Mouse (Mus musculus) intestine, embryonic 14.5 days (tissue): ENCODE results near the gene Aoc3. TPM values are rescaled to one million over a fixed set of nuclear protein-coding genes. Genes with fewer than 3 reads are reported as not detected.
"Not testable (repeated sequence)": the region's sequence is repeated elsewhere in the genome, so short reads cannot be mapped to it uniquely, and the experiment has no call there.

Source experiments
- ATAC-seq: fragments of 200-750 bp; cut with Nextera tagmentation; replicated peaks from 2 replicates; pipeline ENCODE4 v1.8.0; 2017; ENCODE audit warnings: low read depth, moderate number of reproducible peaks, moderate TSS enrichment, moderate library complexity; ENCODE audit not compliant: low FRiP score, low TSS enrichment
- DNase-seq: peaks from one replicate; pipeline ENCODE4 v3.0.0-alpha.2; 2018; ENCODE audit warnings: low spot score
- H3K27ac ChIP-seq: fragments of 300-500 bp; sonication (generic); 2 replicates; pipeline ENCODE4 v1.5.1; 2014; ENCODE audit warnings: low read depth, mild to moderate bottlenecking, control low read depth
- H3K27me3 ChIP-seq: fragments of 300-500 bp; sonication (generic); replicated peaks from 2 replicates; pipeline ENCODE4 v1.6.1; 2014; ENCODE audit warnings: low read length, control low read depth; ENCODE audit not compliant: control insufficient read depth, insufficient read depth
- H3K36me3 ChIP-seq: fragments of 300-500 bp; sonication (generic); 2 replicates; pipeline ENCODE4 v1.6.1; 2014; ENCODE audit warnings: low read length, control low read depth; ENCODE audit not compliant: control insufficient read depth, insufficient read depth
- H3K4me1 ChIP-seq: fragments of 300-500 bp; sonication (generic); replicated peaks from 2 replicates; pipeline ENCODE4 v1.6.1; 2014; ENCODE audit warnings: low read length, control low read depth, mixed read lengths; ENCODE audit not compliant: control insufficient read depth, insufficient read depth
- H3K4me2 ChIP-seq: fragments of 300-500 bp; sonication (generic); 2 replicates; pipeline ENCODE4 v1.6.1; 2014; ENCODE audit warnings: low read length
- H3K4me3 ChIP-seq: fragments of 300-500 bp; sonication (generic); 2 replicates; pipeline ENCODE4 v1.5.1; 2014; ENCODE audit warnings: low read depth, low read length, control low read depth, mixed read lengths
- H3K9ac ChIP-seq: fragments of 300-500 bp; sonication (generic); 2 replicates; pipeline ENCODE4 v1.6.1; 2014; ENCODE audit warnings: mild to moderate bottlenecking, low read length
- H3K9me3 ChIP-seq: fragments of 300-500 bp; sonication (generic); 2 replicates; pipeline ENCODE4 v1.6.1; 2016; ENCODE audit warnings: low read length, control low read depth; ENCODE audit not compliant: control insufficient read depth
- WGBS: fragments of 180-500 bp; shearing (Covaris S2); extraction: QIAGEN DNeasy Blood & Tissue Kit; methylation state at CpG from one replicate; pipeline ENCODE4 v1.1.7; 2014; 5-methylcytosine and 5-hydroxymethylcytosine counted together
- polyA plus RNA-seq: library from polyadenylated mRNA; unstranded; fragments of >200 nt; fragmentation: Nextera tagmentation; extraction: Ambion mirVana; gene quantifications from 2 replicates; pipeline ENCODE4 v1.2.1, GENCODE M21; 2014

Aoc3 gene
- polyA plus RNA-seq, 1 experiment from 2014 or later: 1.9 TPM

DNA sequence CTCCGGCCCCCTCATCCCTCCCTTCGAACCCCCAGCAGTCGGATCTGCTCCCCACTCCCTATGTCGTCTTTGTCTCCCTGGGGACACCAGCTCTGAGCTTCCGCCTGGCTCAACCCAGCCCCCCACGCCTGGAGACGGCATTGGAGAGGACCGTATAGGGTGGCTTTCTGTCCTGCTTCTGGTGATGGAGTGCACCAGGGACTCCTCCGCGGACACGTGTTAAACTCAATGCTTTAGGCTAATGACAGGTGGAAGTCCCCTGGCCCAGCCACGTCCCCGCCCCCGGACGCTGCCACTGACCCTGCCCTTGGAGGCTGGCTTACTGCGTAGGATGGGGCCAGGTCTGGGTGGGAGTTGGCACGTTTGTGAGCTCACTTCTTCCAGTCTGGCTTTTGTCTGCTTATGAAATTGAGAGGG lies 13.9 kb upstream of the Aoc3 start:
- ATAC-seq: peak; percentile 59
- WGBS: under 1% methylated on average over 17 of the region's 17 CpGs
- peaks cover 36% of the 10 kb centered on the region for H3K36me3 ChIP-seq
- peak overlapping the region; percentile 92 for H3K4me2 ChIP-seq
- peak overlapping the region; percentile 85 for H3K27ac ChIP-seq
- peak overlapping the region; percentile 96 for H3K4me3 ChIP-seq
- H3K9me3 ChIP-seq: no peaks in the 10 kb centered on the region
- H3K4me1 ChIP-seq: peaks cover 6% of the 10 kb centered on the region; the same call in 1 of the 2 replicates
- DNase-seq: no peak
- no peaks in the 10 kb centered on the region for H3K27me3 ChIP-seq
- peak overlapping the region; percentile 87 for H3K9ac ChIP-seq

DNA sequence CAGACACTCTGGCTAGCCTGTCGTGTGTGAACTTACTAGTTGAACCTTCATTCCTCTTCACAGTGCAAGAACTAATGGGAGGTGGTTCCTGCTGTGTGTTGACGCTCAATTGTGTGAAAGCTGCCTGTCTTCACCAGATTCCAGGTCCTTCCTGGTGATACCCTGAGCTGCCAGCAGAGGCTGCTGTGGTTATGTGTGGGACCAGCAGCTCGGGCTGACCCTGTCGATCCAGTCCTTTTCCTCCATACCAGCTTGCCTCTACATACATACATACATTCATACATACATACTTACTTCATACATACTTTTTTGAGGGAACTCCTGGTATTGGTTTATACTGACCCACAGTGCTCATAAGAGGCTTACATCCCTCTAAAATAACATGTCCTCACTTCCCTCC lies 6.8 kb upstream of the Aoc3 start:
- Histone ChIP-seq H3K36me3 (peaks cover 79% of the 10 kb centered on the region), H3K4me3 (no peak overlapping the region), H3K4me1 (no peaks in the 10 kb centered on the region), H3K27me3 (no peaks in the 10 kb centered on the region), H3K27ac (no peak overlapping the region), H3K9me3 (no peaks in the 10 kb centered on the region), H3K9ac (no peak overlapping the region), H3K4me2 (no peak overlapping the region)
- peak; percentile 88 for DNase-seq
- 0 out of 2 replicates have a peak, but pooled peaks have one; percentile 44 for ATAC-seq
- WGBS: 13% methylated on average over 4 of the region's 4 CpGs

DNA sequence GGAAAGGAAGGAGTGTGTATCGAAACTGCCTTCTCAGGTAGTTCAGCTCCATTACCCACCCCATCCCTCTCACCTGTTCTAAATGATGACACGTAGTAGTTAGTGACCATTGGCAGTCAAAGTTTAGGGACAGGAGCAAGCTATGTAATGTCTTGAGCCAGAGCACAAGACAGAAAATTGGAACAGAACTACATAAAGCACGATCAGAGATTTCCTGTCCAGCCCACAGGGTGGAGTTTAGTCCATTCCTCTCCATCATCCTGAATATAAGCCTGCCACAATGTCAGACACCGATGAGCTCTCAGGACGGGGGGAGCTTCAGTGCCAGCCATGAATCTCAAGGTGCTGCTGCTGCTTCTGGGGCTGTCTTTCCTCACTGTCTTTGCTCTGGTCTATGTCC lies 5.6 kb upstream of the Aoc3 start, which contains the start of gene Aoc2:
Gene Aoc2, plus strand, starts transcription at position 301 of the 400 bp plus-strand sequence.
- H3K4me1 ChIP-seq: no peaks in the 10 kb centered on the region
- H3K4me3 ChIP-seq: no peak within 1 kb of the TSS
- no peak within 1 kb of the TSS for H3K4me2 ChIP-seq
- no peaks in the 10 kb centered on the region for H3K9me3 ChIP-seq
- WGBS: 79% methylated on average over 5 of the region's 5 CpGs
- ATAC-seq (no peak), DNase-seq (no peak)
- H3K27ac ChIP-seq: no peak within 1 kb of the TSS
- no peaks in the 10 kb centered on the region for H3K27me3 ChIP-seq
- H3K36me3 ChIP-seq: peaks cover 67% of the 10 kb centered on the region
- no peak within 1 kb of the TSS for H3K9ac ChIP-seq

DNA sequence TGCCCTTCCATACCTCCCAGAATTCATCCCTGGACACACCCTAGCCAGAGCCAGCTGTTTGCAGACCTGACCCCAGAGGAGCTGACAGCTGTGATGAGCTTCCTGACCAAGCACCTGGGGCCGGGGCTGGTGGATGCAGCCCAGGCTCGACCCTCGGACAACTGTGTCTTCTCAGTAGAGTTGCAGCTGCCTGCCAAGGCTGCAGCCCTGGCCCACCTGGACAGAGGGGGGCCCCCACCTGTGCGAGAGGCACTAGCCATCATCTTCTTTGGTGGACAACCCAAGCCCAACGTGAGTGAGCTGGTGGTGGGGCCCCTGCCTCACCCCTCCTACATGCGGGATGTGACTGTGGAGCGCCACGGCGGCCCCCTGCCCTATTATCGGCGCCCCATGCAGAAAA lies 5.2 kb upstream of the Aoc3 start:
- not testable (repeated sequence) for ATAC-seq, H3K9me3 ChIP-seq, H3K4me2 ChIP-seq, H3K27me3 ChIP-seq, DNase-seq, H3K4me1 ChIP-seq, H3K27ac ChIP-seq, H3K4me3 ChIP-seq, H3K9ac ChIP-seq
- WGBS: 95% methylated on average over 11 of the region's 11 CpGs
- H3K36me3 ChIP-seq: peaks cover 63% of the 10 kb centered on the region

DNA sequence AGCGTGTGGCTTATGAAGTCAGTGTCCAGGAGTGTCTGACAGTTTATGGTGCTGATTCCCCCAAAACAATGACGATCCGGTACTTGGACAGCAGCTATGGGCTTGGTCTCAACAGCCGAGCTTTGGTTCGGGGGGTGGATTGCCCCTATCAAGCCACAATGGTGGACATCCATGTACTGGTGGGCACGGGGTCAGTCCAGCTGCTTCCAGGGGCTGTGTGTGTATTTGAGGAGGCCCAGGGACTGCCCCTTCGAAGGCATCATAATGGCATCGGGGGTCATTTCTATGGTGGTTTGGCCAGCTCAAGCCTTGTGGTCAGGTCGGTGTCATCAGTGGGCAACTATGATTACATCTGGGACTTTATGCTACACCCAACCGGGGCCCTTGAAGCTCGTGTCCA lies 4.3 kb upstream of the Aoc3 start:
- Histone ChIP-seq H3K9ac (no peak overlapping the region), H3K4me1 (no peaks in the 10 kb centered on the region), H3K27ac (no peak overlapping the region), H3K4me3 (no peak overlapping the region), H3K4me2 (no peak overlapping the region), H3K27me3 (no peaks in the 10 kb centered on the region), H3K9me3 (no peaks in the 10 kb centered on the region), H3K36me3 (peaks cover 53% of the 10 kb centered on the region)
- DNase-seq: no peak
- WGBS: 87% methylated on average over 11 of the region's 11 CpGs
- ATAC-seq: no peak

DNA sequence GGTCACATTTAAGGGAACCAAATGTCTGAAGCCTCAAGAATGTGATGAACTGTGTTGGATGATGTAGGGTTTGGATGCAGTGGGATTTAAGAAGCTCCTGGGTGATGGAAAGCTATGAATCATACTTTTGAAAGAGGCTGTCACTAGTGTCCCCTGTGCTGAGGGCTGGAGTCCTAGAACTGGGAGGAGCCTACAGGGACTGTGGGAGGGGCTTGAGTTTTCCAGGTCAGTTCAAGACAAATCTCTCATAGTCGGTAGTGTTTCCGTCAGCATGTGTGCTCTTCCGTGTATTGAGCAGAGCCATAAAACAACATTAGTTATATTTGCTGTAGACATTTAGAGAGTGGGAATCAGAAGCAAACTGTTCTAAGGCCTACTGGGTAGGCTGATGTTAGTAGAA lies 3.1 kb upstream of the Aoc3 start:
- ATAC-seq: no peak
- 43% methylated on average over 3 of the region's 3 CpGs for WGBS

DNA sequence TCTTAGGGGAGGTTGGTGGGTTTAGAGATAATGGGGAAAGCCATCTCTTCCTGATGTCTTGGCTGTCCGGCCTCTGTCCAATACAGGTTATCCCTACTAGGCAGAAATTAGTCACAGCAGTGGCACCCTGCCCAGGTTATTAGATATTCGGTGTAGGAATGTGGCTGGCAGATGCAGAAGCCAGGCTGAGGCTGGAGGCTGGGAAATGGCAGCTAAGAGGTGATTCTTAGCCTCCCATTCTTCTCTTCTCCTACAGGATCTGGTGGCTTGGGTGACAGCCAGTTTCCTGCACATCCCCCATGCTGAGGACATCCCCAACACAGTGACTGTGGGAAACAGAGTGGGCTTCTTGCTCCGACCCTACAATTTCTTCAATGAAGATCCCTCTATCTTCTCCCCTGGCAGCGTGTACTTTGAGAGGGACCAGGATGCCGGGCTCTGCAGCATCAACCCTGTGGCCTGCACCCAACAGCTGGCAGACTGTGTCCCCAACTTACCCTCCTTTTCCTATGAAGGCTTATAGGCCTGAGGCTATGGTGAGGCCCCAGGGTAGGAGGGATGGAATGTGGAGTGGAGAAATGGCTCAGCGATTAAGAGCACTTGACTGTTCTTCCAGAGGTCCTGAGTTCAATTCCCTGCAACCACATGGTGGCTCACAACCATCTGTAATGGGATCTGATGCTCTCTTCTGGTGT lies 1.3 kb upstream of the Aoc3 start:
- DNase-seq (no peak), ATAC-seq (no peak)
- 82% methylated on average over 6 of the region's 6 CpGs for WGBS
- Histone ChIP-seq H3K27me3 (no peaks in the 10 kb centered on the region), H3K4me2 (no peak overlapping the region), H3K9me3 (no peaks in the 10 kb centered on the region), H3K4me1 (no peaks in the 10 kb centered on the region), H3K4me3 (no peak overlapping the region), H3K36me3 (peaks cover 24% of the 10 kb centered on the region), H3K27ac (no peak overlapping the region), H3K9ac (no peak overlapping the region)

More for the DNA sequence above, 3.1 kb upstream of the Aoc3 start:
- H3K27me3 ChIP-seq: no peaks in the 10 kb centered on the region
- no peaks in the 10 kb centered on the region for H3K4me1 ChIP-seq
- H3K4me3 ChIP-seq: no peak overlapping the region
- no peak overlapping the region for H3K27ac ChIP-seq
- H3K9me3 ChIP-seq: no peaks in the 10 kb centered on the region
- H3K9ac ChIP-seq: no peak overlapping the region
- DNase-seq: no peak
- no peak overlapping the region for H3K4me2 ChIP-seq
- peaks cover 42% of the 10 kb centered on the region for H3K36me3 ChIP-seq

DNA sequence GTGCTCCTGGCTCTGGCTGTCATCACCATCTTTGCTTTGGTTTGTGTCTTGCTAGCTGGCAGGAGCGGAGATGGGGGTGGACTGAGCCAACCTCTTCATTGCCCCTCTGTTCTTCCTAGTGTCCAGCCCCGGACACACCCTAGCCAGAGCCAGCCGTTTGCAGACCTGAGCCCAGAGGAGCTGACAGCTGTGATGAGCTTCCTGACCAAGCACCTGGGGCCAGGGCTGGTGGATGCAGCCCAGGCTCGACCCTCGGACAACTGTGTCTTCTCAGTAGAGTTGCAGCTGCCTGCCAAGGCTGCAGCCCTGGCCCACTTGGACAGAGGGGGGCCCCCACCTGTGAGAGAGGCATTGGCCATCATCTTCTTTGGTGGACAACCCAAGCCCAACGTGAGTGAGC lies 556 bp downstream of the Aoc3 start:
- not testable (repeated sequence) for H3K4me1 ChIP-seq, H3K9me3 ChIP-seq, H3K4me2 ChIP-seq, DNase-seq, H3K27me3 ChIP-seq, H3K9ac ChIP-seq, H3K27ac ChIP-seq, H3K4me3 ChIP-seq, ATAC-seq, H3K36me3 ChIP-seq
- 72% methylated on average over 6 of the region's 6 CpGs for WGBS

DNA sequence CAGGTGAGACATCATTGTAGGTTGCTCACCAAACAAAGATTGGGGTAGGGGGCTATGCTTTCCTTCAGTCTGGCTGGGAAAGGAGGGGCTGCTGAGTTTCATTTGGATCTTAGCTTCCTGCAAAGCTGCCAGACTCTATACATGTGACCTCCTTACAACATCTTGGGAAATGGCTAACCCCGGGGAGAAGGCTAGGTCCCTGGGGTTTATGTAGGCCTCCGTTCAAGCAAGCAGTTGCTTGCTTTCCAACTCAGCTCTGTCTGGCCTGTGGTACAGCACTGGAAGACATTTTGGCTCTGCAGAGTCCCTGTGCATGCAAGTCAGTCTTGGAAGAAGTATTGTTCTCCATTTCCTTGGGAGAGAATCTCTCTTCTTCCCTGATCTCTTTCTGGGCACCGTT lies 2.1 kb downstream of the Aoc3 start:
- DNase-seq: no peak
- no peak overlapping the region for H3K9ac ChIP-seq
- H3K4me3 ChIP-seq: no peak overlapping the region
- WGBS: 84% methylated on average over 3 of the region's 3 CpGs
- H3K27me3 ChIP-seq: no peaks in the 10 kb centered on the region
- no peak for ATAC-seq
- no peak overlapping the region for H3K27ac ChIP-seq
- H3K9me3 ChIP-seq: no peaks in the 10 kb centered on the region
- no peaks in the 10 kb centered on the region for H3K36me3 ChIP-seq
- H3K4me2 ChIP-seq: no peak overlapping the region; the same call in 1 of the 2 replicates
- peaks cover 9% of the 10 kb centered on the region for H3K4me1 ChIP-seq
